Mouse (Mus musculus) retina, embryonic 14.5 days (tissue): Measurements from ENCODE around the gene Tmem184c.

Experiments used
- DNase-seq: peaks from one replicate; pipeline ENCODE4 v3.0.0-alpha.2; 2015; ENCODE audit warnings: low spot score

Gene Tmem184c

GRCm38 (mm10) chr8:77610374-77610969, at the start of gene Tmem184c:
Gene Tmem184c, minus strand, starts transcription at chr8:77610698.
- peak; percentile 97 for DNase-seq

- no peak for DNase-seq
These were observed 49.1 kb upstream of the Tmem184c start for GRCm38 (mm10) chr8:77659534-77660080.

- no peak for DNase-seq
These were observed 47.9 kb upstream of the Tmem184c start for GRCm38 (mm10) chr8:77658356-77658755.

GRCm38 (mm10) chr8:77650646-77651190, 40.2 kb upstream of the Tmem184c start:
- no peak for DNase-seq

GRCm38 (mm10) chr8:77640093-77640839, 29.8 kb upstream of the Tmem184c start:
- DNase-seq, result no peak

- DNase-seq, result no peak
These were observed 27.1 kb upstream of the Tmem184c start for GRCm38 (mm10) chr8:77637593-77637992.

GRCm38 (mm10) chr8:77634035-77634434, 23.5 kb upstream of the Tmem184c start:
- no peak for DNase-seq

GRCm38 (mm10) chr8:77633211-77633610, 22.7 kb upstream of the Tmem184c start:
- no peak for DNase-seq

GRCm38 (mm10) chr8:77630691-77631090, 20.2 kb upstream of the Tmem184c start:
- peak; percentile 37 for DNase-seq

GRCm38 (mm10) chr8:77629858-77630537, 19.5 kb upstream of the Tmem184c start:
- DNase-seq, result peak; percentile 89

- no peak for DNase-seq
These were observed 13.2 kb upstream of the Tmem184c start for GRCm38 (mm10) chr8:77623677-77624209.

GRCm38 (mm10) chr8:77617916-77618315, 7.4 kb upstream of the Tmem184c start:
- DNase-seq, result peak; percentile 44

GRCm38 (mm10) chr8:77609621-77610020, 877 bp downstream of the Tmem184c start:
- no peak for DNase-seq

GRCm38 (mm10) chr8:77584174-77584573, 26.3 kb downstream of the Tmem184c start:
- DNase-seq, result no peak

- DNase-seq, result no peak
These were observed 32.8 kb downstream of the Tmem184c start for GRCm38 (mm10) chr8:77577674-77578073.

- DNase-seq, result peak; percentile 6
These were observed 36.3 kb downstream of the Tmem184c start for GRCm38 (mm10) chr8:77574229-77574628.

- no peak for DNase-seq
These were observed 49.1 kb downstream of the Tmem184c start for GRCm38 (mm10) chr8:77561441-77561840.

- no peak for DNase-seq
These were observed 58.0 kb downstream of the Tmem184c start for GRCm38 (mm10) chr8:77552491-77552890.

- DNase-seq, result peak; percentile 68
These were observed 60.5 kb downstream of the Tmem184c start for GRCm38 (mm10) chr8:77549881-77550580.

GRCm38 (mm10) chr8:77549121-77549706, 61.3 kb downstream of the Tmem184c start, which contains the start of gene Prmt9:
Gene Prmt9, plus strand, starts transcription at chr8:77549397.
- DNase-seq, result peak; percentile 95
